Mouse (Mus musculus): Measurements from ENCODE around the gene Terb1.

Gene Terb1

GRCm38 (mm10) chr8:104434275-104434674 is 75.4 kb downstream of the Terb1 start:
- CTCF ChIA-PET, result interaction anchor here (0.5 to 3.5 kb wide), 16 partner anchors 8 to 1113 kb away, joined by 3 to 22 read pairs (median 4); partner anchors contain the start of gene Dync1li2 (in 3 of the 4)
- POLR2A ChIA-PET, result interaction anchor here (0.6 to 4.1 kb wide), 19 partner anchors 8 to 1047 kb away, joined by 3 to 32 read pairs (median 4); partner anchors contain the start of gene Dync1li2 (in 2 of the 4)

- ChIA-PET POLR2A (interaction anchor here (0.6 to 4.1 kb wide), 31 partner anchors 8 to 740 kb away, joined by 3 to 32 read pairs (median 4); partner anchors contain the start of genes Dync1li2 (in 3 of the 4), Cklf (in 1 of the 4) and Cmtm4 (in 1 of the 4)), CTCF (interaction anchor here (0.6 to 3.5 kb wide), 12 partner anchors 9 to 215 kb away, joined by 3 to 22 read pairs (median 6); partner anchors contain the start of gene Dync1li2 (in 3 of the 4))
Measured at GRCm38 (mm10) chr8:104433191-104433842, 76.4 kb downstream of the Terb1 start.

- ChIA-PET POLR2A (interaction anchor here in 3 of 4 experiments (0.6 to 4.1 kb wide), 27 partner anchors 8 to 182 kb away, joined by 3 to 32 read pairs (median 3); partner anchors contain the start of genes Dync1li2 (in 3 of the 3), Cklf (in 1 of the 3) and Cmtm4 (in 1 of the 3)), CTCF (interaction anchor here (0.5 to 3.5 kb wide), 9 partner anchors 10 to 214 kb away, joined by 4 to 22 read pairs (median 7); partner anchors contain the start of gene Dync1li2 (in 3 of the 4))
Measured at GRCm38 (mm10) chr8:104432656-104433055, 77.1 kb downstream of the Terb1 start.

- CTCF ChIA-PET, result no interaction called here
- POLR2A ChIA-PET, result interaction anchor here in 1 of 4 experiments (0.8 to 1.8 kb wide), 6 partner anchors 11 to 45 kb away, joined by 3 to 4 read pairs (median 3); partner anchors contain the start of gene Dync1li2
Measured at GRCm38 (mm10) chr8:104430230-104430629, 79.5 kb downstream of the Terb1 start.

GRCm38 (mm10) chr8:104427703-104428102 is 82.0 kb downstream of the Terb1 start:
- POLR2A ChIA-PET, result interaction anchor here in 1 of 4 experiments (1.1 to 1.5 kb wide), 2 partner anchors 8 to 20 kb away, joined by 3 to 4 read pairs; no protein-coding TSS in a partner anchor
- CTCF ChIA-PET, result interaction anchor here in 1 of 4 experiments (1.8 kb wide), 1 partner anchor 15 kb away, joined by 6 read pairs; the partner anchor contains the start of gene Dync1li2

GRCm38 (mm10) chr8:104422313-104422712 is 87.4 kb downstream of the Terb1 start:
- CTCF ChIA-PET, result interaction anchor here in 3 of 4 experiments (0.7 to 1.7 kb wide), 4 partner anchors 16 to 101 kb away, joined by 3 read pairs; no protein-coding TSS in a partner anchor
- POLR2A ChIA-PET, result interaction anchor here in 2 of 4 experiments (0.6 to 5.0 kb wide), 4 partner anchors 11 to 964 kb away, joined by 3 to 28 read pairs (median 4); partner anchors contain the start of gene Dync1li2 (in 1 of the 2)

- CTCF ChIA-PET, result no interaction called here
- POLR2A ChIA-PET, result interaction anchor here in 3 of 4 experiments (0.6 to 2.2 kb wide), 8 partner anchors 9 to 756 kb away, joined by 3 to 10 read pairs (median 3); no protein-coding TSS in a partner anchor
Measured at GRCm38 (mm10) chr8:104416022-104416421, 93.7 kb downstream of the Terb1 start.

GRCm38 (mm10) chr8:104414204-104414603 is 95.5 kb downstream of the Terb1 start:
- CTCF ChIA-PET, result interaction anchor here (0.5 to 1.3 kb wide), 5 partner anchors 19 to 888 kb away, joined by 3 to 6 read pairs (median 5); no protein-coding TSS in a partner anchor
- POLR2A ChIA-PET, result interaction anchor here in 2 of 4 experiments (0.6 to 2.2 kb wide), 9 partner anchors 13 to 268 kb away, joined by 3 to 10 read pairs (median 4); no protein-coding TSS in a partner anchor

- CTCF ChIA-PET, result interaction anchor here (0.5 to 1.3 kb wide), 4 partner anchors 70 to 889 kb away, joined by 4 to 6 read pairs (median 6); no protein-coding TSS in a partner anchor
- POLR2A ChIA-PET, result interaction anchor here in 2 of 4 experiments (0.6 to 2.1 kb wide), 9 partner anchors 13 to 268 kb away, joined by 3 to 6 read pairs (median 4); no protein-coding TSS in a partner anchor
Measured at GRCm38 (mm10) chr8:104413770-104414169, 95.9 kb downstream of the Terb1 start.

GRCm38 (mm10) chr8:104412805-104413532 is 96.7 kb downstream of the Terb1 start:
- CTCF ChIA-PET, result interaction anchor here in 3 of 4 experiments (0.5 to 1.3 kb wide), 4 partner anchors 69 to 973 kb away, joined by 3 to 6 read pairs (median 4); no protein-coding TSS in a partner anchor

GRCm38 (mm10) chr8:104411972-104412371 is 97.7 kb downstream of the Terb1 start:
- ChIA-PET CTCF (interaction anchor here in 1 of 4 experiments (0.8 kb wide), 1 partner anchor 22 kb away, joined by 3 read pairs; no protein-coding TSS in a partner anchor), POLR2A (interaction anchor here in 3 of 4 experiments (0.6 to 1.6 kb wide), 6 partner anchors 8 to 795 kb away, joined by 3 to 10 read pairs (median 4); no protein-coding TSS in a partner anchor)

More at GRCm38 (mm10) chr8:104412805-104413532, 96.7 kb downstream of the Terb1 start:
- POLR2A ChIA-PET, result interaction anchor here in 3 of 4 experiments (0.7 to 2.1 kb wide), 7 partner anchors 12 to 86 kb away, joined by 3 to 6 read pairs (median 4); no protein-coding TSS in a partner anchor

GRCm38 (mm10) chr8:104411468-104411867 is 98.2 kb downstream of the Terb1 start:
- POLR2A ChIA-PET, result interaction anchor here (0.6 to 1.6 kb wide), 9 partner anchors 8 to 794 kb away, joined by 3 to 10 read pairs (median 4); no protein-coding TSS in a partner anchor
- CTCF ChIA-PET, result interaction anchor here (0.5 to 1.3 kb wide), 5 partner anchors 21 to 68 kb away, joined by 3 to 4 read pairs (median 3); no protein-coding TSS in a partner anchor

GRCm38 (mm10) chr8:104410628-104411273 is 99.0 kb downstream of the Terb1 start:
- ChIA-PET CTCF (interaction anchor here in 3 of 4 experiments (0.6 to 1.3 kb wide), 5 partner anchors 10 to 67 kb away, joined by 3 to 4 read pairs (median 3); partner anchors contain the start of gene Dync1li2 (in 1 of the 3)), POLR2A (interaction anchor here in 3 of 4 experiments (0.5 to 1.6 kb wide), 8 partner anchors 9 to 433 kb away, joined by 3 to 10 read pairs (median 4); no protein-coding TSS in a partner anchor)

- POLR2A ChIA-PET, result interaction anchor here in 3 of 4 experiments (0.7 to 3.1 kb wide), 16 partner anchors 7 to 239 kb away, joined by 3 to 24 read pairs (median 4); partner anchors contain the start of gene Dync1li2 (in 2 of the 3)
- CTCF ChIA-PET, result interaction anchor here in 1 of 4 experiments (1.7 kb wide), 1 partner anchor 64 kb away, joined by 4 read pairs; no protein-coding TSS in a partner anchor
Measured at GRCm38 (mm10) chr8:104408328-104409110, 101.2 kb downstream of the Terb1 start.

- ChIA-PET CTCF (interaction anchor here (0.7 to 2.1 kb wide), 12 partner anchors 10 to 63 kb away, joined by 3 to 7 read pairs (median 4); partner anchors contain the start of gene Dync1li2 (in 1 of the 4)), POLR2A (interaction anchor here in 3 of 4 experiments (0.7 to 3.1 kb wide), 16 partner anchors 9 to 53 kb away, joined by 3 to 24 read pairs (median 4); partner anchors contain the start of gene Dync1li2 (in 1 of the 3))
Measured at GRCm38 (mm10) chr8:104406340-104407128, 103.2 kb downstream of the Terb1 start.
